Mouse (Mus musculus) spleen, postnatal 4 days (tissue): Measurements from ENCODE around the gene Trappc10.

Experiments
- DNase-seq, 2 experiments: peaks; one replicate each; pipeline ENCODE4 v3.0.0; 2022; ENCODE audit warnings: low spot score in 2 of 2

The Trappc10 gene

GRCm38 (mm10) chr10:78160369-78161095 is 83.9 kb downstream of the Trappc10 start:
- peak in 1 of 2 experiments; percentile 35 for DNase-seq

DNA sequence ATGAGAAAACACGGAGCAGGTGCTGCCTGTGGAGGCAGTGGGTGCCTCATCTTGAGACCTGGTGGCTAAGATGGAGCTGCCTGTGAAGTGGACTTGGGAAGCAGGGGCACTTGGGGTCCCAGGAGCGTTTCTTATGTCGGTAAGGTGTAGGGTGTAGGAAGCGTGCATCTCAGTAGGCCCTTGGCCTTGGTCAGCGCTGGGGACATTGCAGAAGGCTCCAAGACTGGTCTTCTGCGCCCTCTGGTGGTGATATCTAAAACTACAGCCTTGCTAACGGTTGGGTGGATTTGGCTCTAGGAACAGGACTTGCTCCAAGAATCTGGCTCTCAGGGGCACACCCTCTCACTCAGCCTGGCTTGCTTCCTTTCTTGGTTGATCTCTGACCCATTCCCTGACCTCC is 84.5 kb downstream of the Trappc10 start:
- DNase-seq = peak; percentile 83 to 93

- DNase-seq = peak; percentile 68 to 84
Measured at GRCm38 (mm10) chr10:78159252-78159878, 85.1 kb downstream of the Trappc10 start.

- no peak for DNase-seq
Measured at GRCm38 (mm10) chr10:78158041-78158440, 86.4 kb downstream of the Trappc10 start.

GRCm38 (mm10) chr10:78156926-78157325 is 87.5 kb downstream of the Trappc10 start:
- DNase-seq = no peak

DNA sequence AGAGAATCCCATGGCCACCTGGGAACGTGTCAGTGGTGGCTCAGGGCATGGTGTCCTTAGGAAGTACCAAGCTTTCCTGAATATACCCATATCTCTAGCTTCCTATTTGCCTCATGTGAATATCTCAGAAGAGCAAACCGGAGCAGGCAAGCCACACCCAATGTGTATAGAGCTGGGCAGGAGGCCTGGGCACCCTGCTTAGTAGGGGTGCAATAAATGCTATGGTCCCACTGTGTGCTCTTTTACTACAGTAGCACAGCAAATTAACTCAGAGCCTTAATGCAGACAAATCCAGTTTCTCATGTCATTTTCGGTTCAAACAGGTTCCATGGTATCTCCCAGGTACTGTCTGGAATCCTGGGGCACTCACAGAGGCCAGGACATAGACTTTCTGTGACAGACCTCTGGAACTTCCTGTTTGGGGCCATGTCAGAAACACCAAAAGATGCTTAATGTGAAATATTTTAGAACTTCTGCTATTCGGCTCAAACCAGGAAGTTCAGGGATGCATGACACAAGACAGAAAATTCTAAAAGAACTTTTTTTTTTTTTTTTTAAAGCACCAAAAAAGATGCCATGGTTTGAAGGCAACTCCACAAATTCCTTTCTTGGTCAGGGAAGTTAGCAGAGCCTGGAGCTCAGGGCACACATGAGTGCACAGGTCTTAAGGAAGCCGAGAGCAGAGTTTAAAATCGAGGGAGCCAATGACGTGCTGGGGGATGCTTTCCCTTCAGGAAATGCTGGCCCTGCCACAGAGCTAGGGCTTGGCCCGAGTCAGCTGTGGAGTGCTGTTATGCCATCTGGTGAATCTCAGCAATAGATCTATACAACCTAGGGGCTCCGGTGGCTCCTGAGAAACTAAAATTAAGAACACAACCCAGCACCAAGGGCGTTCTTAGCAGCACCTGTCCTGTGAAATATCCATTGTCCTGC is 95.3 kb downstream of the Trappc10 start:
- DNase-seq = no peak

GRCm38 (mm10) chr10:78147908-78148441 is 96.5 kb downstream of the Trappc10 start:
- no peak for DNase-seq

- DNase-seq = no peak
Measured at GRCm38 (mm10) chr10:78143727-78144505, 100.5 kb downstream of the Trappc10 start.

DNA sequence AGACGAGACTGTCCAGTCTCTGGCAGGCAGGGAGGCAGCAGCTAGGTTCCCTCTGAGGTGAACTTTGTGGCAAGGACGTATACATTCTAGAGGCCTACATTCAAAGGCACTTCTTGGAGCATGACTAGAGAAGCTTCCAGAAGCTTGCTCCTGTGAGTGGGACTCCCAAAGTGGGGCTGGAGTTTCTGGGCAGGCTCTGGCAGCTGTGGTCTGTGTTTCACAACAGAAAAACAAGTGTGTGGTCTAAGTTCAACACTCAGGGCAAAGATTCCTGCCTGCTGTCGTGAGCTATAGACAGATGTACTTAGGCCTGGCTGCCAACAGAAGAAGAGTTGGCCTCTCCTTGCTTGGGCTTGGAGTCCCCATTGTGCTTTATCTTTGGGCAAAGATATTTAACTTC is 103.6 kb downstream of the Trappc10 start:
- DNase-seq = peak in 1 of 2 experiments; percentile 58

- DNase-seq = no peak
Measured at GRCm38 (mm10) chr10:78140251-78140600, 104.2 kb downstream of the Trappc10 start.

DNA sequence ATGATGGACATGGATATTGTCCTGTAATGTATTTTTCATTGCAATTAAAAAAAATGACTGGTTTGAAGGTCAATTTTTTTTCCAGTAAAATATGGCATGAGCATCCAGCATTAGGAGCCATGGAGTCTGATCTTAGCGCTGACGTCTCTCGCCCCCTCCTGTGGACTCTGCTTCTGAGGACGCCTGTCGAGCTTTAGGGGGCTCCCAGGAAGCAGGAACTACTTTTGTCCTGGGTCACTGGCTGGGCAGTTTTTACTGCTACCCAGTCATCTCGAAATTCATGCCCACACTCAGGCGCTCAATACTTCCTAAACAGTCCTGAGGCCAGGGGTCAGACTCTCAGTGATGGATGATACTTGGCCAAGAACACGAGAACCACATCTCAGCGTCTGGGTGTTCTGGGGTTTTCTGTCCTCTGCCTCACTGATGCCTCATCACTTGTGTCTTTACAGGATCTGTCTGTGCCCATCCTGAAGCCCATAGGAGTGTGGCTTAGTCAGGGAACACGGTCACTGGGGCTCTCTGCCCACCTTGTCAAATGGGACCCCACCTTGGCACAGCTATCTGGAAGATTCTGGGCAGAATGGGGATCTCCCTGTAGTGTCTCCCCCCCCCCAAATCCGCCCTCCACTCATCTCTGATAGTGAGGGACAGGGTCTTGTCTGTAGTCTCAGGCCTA is 104.7 kb downstream of the Trappc10 start:
- peak in 1 of 2 experiments; percentile 51 for DNase-seq

GRCm38 (mm10) chr10:78138812-78139523 is 105.5 kb downstream of the Trappc10 start:
- peak in 1 of 2 experiments; percentile 53 for DNase-seq

GRCm38 (mm10) chr10:78137191-78137590 is 107.2 kb downstream of the Trappc10 start:
- DNase-seq = no peak
